Mouse (Mus musculus) heart, embryonic 15.5 days (tissue): Measurements from ENCODE around the gene Pnma1. TPM values are rescaled to one million over a fixed set of nuclear protein-coding genes. Genes with fewer than 3 reads are reported as not detected.
A peak's percentile ranks its signal among the peaks of the same experiment; 100 is the strongest.

Experiments used
- ATAC-seq: fragments of 200-750 bp; cut with Nextera tagmentation; replicated peaks from 2 replicates; pipeline ENCODE4 v1.8.0; 2017; ENCODE audit warnings: low read depth, moderate TSS enrichment; ENCODE audit not compliant: insufficient number of reproducible peaks, insufficient read depth, low FRiP score
- H3K27ac ChIP-seq: fragments of 300-500 bp; sonication (generic); 2 replicates; pipeline ENCODE4 v1.5.1; 2015; ENCODE audit warnings: mild to moderate bottlenecking, inconsistent platforms
- H3K27me3 ChIP-seq: fragments of 300-500 bp; sonication (generic); 2 replicates; pipeline ENCODE4 v1.6.1; 2015; ENCODE audit warnings: inconsistent platforms
- H3K36me3 ChIP-seq: fragments of 300-500 bp; sonication (generic); 2 replicates; pipeline ENCODE4 v1.6.1; 2015; ENCODE audit warnings: mild to moderate bottlenecking, inconsistent platforms
- H3K4me1 ChIP-seq: fragments of 300-500 bp; sonication (generic); replicated peaks from 2 replicates; pipeline ENCODE4 v1.6.1; 2015; ENCODE audit warnings: inconsistent platforms
- H3K4me2 ChIP-seq: fragments of 300-500 bp; sonication (generic); 2 replicates; pipeline ENCODE4 v1.6.1; 2015; ENCODE audit warnings: inconsistent platforms, mild to moderate bottlenecking, moderate library complexity
- H3K4me3 ChIP-seq: fragments of 300-500 bp; sonication (generic); 2 replicates; pipeline ENCODE4 v1.5.1; 2015; ENCODE audit warnings: mild to moderate bottlenecking, inconsistent platforms
- H3K9ac ChIP-seq: fragments of 300-500 bp; sonication (generic); 2 replicates; pipeline ENCODE4 v1.6.1; 2015; ENCODE audit warnings: mild to moderate bottlenecking, inconsistent platforms
- H3K9me3 ChIP-seq: fragments of 300-500 bp; sonication (generic); replicated peaks from 2 replicates; pipeline ENCODE4 v1.6.1; 2016; ENCODE audit warnings: inconsistent platforms
- WGBS: fragments of 180-500 bp; shearing (Covaris S2); methylation state at CpG from one replicate; pipeline ENCODE4 v1.1.7; 2015; ENCODE audit warnings: mixed read lengths; 5-methylcytosine and 5-hydroxymethylcytosine counted together
- polyA plus RNA-seq: library from polyadenylated mRNA; unstranded; fragments of >200 nt; fragmentation: Nextera tagmentation; extraction: Ambion mirVana; gene quantifications from 2 replicates; pipeline ENCODE4 v1.2.1, GENCODE M21; 2015

Gene Pnma1
- polyA plus RNA-seq, 1 experiment from 2014 or later, result 0.42 TPM

DNA sequence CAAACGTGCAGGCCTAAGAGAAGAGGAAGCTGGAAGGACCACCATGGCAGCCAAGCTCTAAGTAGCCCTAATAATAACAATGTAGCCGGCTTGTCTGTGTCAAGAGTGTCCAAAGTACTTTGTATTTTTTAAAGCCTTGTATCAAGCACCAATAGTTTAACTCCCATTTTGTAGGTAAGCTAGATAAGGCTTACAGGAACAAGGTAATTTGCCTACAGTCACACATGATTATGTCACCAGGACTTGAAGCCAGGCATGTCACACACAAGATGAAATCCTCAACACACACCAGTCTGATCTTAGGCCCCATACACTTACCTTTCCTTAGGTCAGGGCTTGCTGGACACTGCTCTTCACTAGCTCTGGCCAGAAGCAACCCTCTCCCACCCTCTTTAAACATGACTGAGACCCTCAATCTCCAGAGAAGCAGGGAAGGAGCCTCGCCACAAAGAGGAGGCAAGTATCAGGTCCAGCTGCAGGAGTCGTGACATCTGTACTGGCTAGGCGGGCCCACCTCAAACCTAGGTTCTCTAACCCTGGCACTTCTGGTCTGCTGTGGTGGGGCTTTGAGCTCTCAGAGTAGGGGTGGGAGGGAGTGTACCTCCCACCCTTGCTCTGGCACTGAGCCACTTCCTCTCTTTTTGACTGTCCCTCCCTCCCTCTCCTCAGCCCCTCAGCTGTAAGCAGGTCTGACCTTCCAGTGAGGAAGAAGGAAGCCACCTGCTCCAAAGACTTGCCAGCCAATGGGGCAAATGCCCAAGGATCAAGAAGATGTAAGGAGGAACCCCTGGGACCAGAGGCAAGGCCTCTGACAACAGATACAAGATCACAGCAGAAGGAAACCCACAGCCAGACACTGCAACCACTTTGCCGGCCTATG, 28.8 kb upstream of the Pnma1 start:
- Histone ChIP-seq H3K4me1 (peaks cover 88% of the 10 kb centered on the region), H3K27me3 (no peaks in the 10 kb centered on the region), H3K4me2 (peak overlapping the region; percentile 79), H3K36me3 (peaks cover 19% of the 10 kb centered on the region), H3K27ac (peak overlapping the region; percentile 94), H3K9me3 (no peaks in the 10 kb centered on the region), H3K9ac (no peak overlapping the region), H3K4me3 (no peak overlapping the region)
- ATAC-seq, result no peak
- WGBS, result 45% methylated on average over 6 of the region's 6 CpGs

GRCm38 (mm10) chr12:84176126-84176769, 28.0 kb upstream of the Pnma1 start:
- no peaks in the 10 kb centered on the region for H3K9me3 ChIP-seq
- 10% methylated on average over 13 of the region's 13 CpGs for WGBS
- peak; percentile 37 for ATAC-seq
- H3K4me1 ChIP-seq, result peaks cover 80% of the 10 kb centered on the region
- H3K4me2 ChIP-seq, result peak overlapping the region; percentile 79
- H3K36me3 ChIP-seq, result peaks cover 28% of the 10 kb centered on the region
- peak overlapping the region; percentile 94 for H3K27ac ChIP-seq
- peak overlapping the region; percentile 52 for H3K4me3 ChIP-seq
- no peaks in the 10 kb centered on the region for H3K27me3 ChIP-seq
- peak overlapping the region; percentile 60 for H3K9ac ChIP-seq

DNA sequence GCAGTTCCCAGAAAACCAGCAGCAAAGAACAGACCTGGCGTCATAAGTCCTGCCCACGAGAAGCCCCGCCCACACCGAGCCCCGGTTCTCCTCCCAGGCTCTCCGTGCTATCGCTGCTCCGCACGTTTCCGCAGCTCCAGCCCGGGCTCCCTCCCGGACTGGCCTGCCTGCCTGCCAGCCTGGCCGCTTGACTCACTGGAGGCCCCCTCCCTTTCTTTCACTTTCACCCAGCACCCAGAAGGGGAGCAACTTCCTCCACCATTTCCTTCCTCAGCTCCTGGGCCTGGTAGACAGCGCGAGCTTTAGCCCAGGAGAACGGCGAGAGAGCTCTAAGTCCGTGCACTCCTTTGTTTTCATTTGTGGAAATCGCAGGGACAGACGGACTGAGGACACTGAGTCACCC, 27.4 kb upstream of the Pnma1 start:
- no peaks in the 10 kb centered on the region for H3K9me3 ChIP-seq
- under 1% methylated on average over 20 of the region's 20 CpGs for WGBS
- ATAC-seq, result peak; percentile 79
- H3K27me3 ChIP-seq, result no peaks in the 10 kb centered on the region
- H3K4me2 ChIP-seq, result peak overlapping the region; percentile 79
- H3K9ac ChIP-seq, result peak overlapping the region; percentile 60
- H3K4me3 ChIP-seq, result peak overlapping the region; percentile 52
- peak overlapping the region; percentile 94 for H3K27ac ChIP-seq
- peaks cover 74% of the 10 kb centered on the region for H3K4me1 ChIP-seq
- H3K36me3 ChIP-seq, result peaks cover 32% of the 10 kb centered on the region

- Histone ChIP-seq H3K4me2 (peak overlapping the region; percentile 79; the same call in 1 of the 2 replicates), H3K36me3 (peaks cover 32% of the 10 kb centered on the region), H3K9me3 (no peaks in the 10 kb centered on the region), H3K4me3 (no peak overlapping the region), H3K9ac (no peak overlapping the region), H3K4me1 (peaks cover 66% of the 10 kb centered on the region), H3K27me3 (no peaks in the 10 kb centered on the region), H3K27ac (peak overlapping the region; percentile 94)
- 66% methylated on average over 6 of the region's 6 CpGs for WGBS
- no peak for ATAC-seq
Observed at GRCm38 (mm10) chr12:84174871-84175270, 26.6 kb upstream of the Pnma1 start.

DNA sequence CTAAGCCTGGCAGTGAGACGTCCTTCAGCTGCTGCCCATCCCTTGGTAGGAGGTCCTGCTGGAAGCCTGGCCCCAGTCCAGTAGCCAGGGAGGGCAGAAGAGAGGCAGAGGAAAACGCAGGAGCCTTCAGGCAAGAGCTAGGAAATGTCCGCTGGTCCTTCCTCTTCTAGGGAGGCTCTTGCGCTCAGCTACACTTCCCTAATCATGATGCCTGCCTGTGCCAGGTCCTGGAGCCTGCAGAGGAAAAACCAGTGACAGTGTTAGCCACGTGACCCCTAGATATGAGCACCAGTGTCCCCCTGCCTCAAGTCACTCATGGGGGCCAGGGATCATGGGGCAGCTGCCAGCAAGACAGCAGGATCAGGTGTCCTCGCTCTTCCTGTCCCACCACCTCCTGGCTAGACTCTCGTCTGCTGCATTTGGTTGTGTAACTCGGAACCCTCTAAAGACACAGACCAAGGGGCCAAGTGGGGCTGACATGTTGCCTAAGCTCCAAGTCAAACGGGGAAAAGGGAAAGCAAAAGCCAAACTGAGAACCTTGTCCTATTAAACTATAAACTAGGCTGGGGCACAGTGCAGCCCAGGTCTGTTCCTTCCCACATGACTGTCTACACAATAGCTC, 26.0 kb upstream of the Pnma1 start:
- H3K27me3 ChIP-seq, result no peaks in the 10 kb centered on the region
- peak overlapping the region; percentile 94 for H3K27ac ChIP-seq
- 57% methylated on average over 9 of the region's 9 CpGs for WGBS
- ATAC-seq, result no peak
- 0 out of 2 replicates have a peak overlapping the region, but pooled peaks have one; percentile 79 for H3K4me2 ChIP-seq
- H3K4me3 ChIP-seq, result no peak overlapping the region
- peaks cover 36% of the 10 kb centered on the region for H3K36me3 ChIP-seq
- H3K9ac ChIP-seq, result no peak overlapping the region
- H3K4me1 ChIP-seq, result peaks cover 61% of the 10 kb centered on the region
- H3K9me3 ChIP-seq, result no peaks in the 10 kb centered on the region

- Histone ChIP-seq H3K9ac (0 out of 2 replicates have a peak overlapping the region, but pooled peaks have one; percentile 2), H3K4me1 (peaks cover 52% of the 10 kb centered on the region)
Observed at GRCm38 (mm10) chr12:84173309-84173915, 25.1 kb upstream of the Pnma1 start.

GRCm38 (mm10) chr12:84172862-84173261, 24.6 kb upstream of the Pnma1 start:
- Histone ChIP-seq H3K4me1 (peaks cover 48% of the 10 kb centered on the region), H3K9me3 (no peaks in the 10 kb centered on the region), H3K27ac (no peak overlapping the region), H3K9ac (no peak overlapping the region), H3K27me3 (no peaks in the 10 kb centered on the region), H3K4me3 (no peak overlapping the region), H3K36me3 (peaks cover 39% of the 10 kb centered on the region), H3K4me2 (no peak overlapping the region)
- ATAC-seq, result no peak
- 90% methylated on average over 17 of the region's 17 CpGs for WGBS

More at GRCm38 (mm10) chr12:84173309-84173915, 25.1 kb upstream of the Pnma1 start:
- peak overlapping the region; percentile 94 for H3K27ac ChIP-seq
- peaks cover 39% of the 10 kb centered on the region for H3K36me3 ChIP-seq
- no peaks in the 10 kb centered on the region for H3K27me3 ChIP-seq
- H3K4me2 ChIP-seq, result no peak overlapping the region
- no peak for ATAC-seq
- 91% methylated on average over 13 of the region's 13 CpGs for WGBS
- no peak overlapping the region for H3K4me3 ChIP-seq
- H3K9me3 ChIP-seq, result no peaks in the 10 kb centered on the region

DNA sequence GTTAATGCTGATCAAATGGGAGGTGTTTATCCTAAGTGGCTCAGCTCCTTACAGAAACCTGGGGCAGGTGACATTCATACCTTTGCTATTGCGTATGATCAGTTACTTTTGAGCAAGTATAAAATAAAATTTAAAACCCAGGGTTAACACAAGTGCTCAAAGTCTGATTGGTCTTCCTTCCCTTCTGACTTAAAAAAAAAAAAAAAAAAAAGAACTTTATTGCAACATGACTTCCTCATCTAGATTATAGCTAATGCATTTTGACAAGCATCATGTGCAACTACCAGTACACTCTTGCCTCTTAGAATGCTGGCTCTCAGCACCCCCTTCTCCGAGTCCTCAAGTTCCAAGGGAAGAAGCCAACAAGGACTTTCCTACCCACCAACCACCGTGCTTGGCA, 23.9 kb upstream of the Pnma1 start:
- H3K27ac ChIP-seq, result no peak overlapping the region
- H3K9ac ChIP-seq, result no peak overlapping the region
- H3K4me3 ChIP-seq, result no peak overlapping the region
- no peak for ATAC-seq
- H3K27me3 ChIP-seq, result no peaks in the 10 kb centered on the region
- 93% methylated on average over 3 of the region's 3 CpGs for WGBS
- peaks cover 39% of the 10 kb centered on the region for H3K36me3 ChIP-seq
- peaks cover 42% of the 10 kb centered on the region for H3K4me1 ChIP-seq
- H3K4me2 ChIP-seq, result no peak overlapping the region
- H3K9me3 ChIP-seq, result no peaks in the 10 kb centered on the region

- ATAC-seq, result no peak
- 84% methylated on average over 10 of the region's 10 CpGs for WGBS
- Histone ChIP-seq H3K4me3 (no peak overlapping the region), H3K9ac (no peak overlapping the region), H3K27ac (no peak overlapping the region), H3K27me3 (no peaks in the 10 kb centered on the region), H3K36me3 (peaks cover 39% of the 10 kb centered on the region), H3K4me2 (no peak overlapping the region), H3K9me3 (no peaks in the 10 kb centered on the region), H3K4me1 (peaks cover 33% of the 10 kb centered on the region)
Observed at GRCm38 (mm10) chr12:84170610-84171009, 22.3 kb upstream of the Pnma1 start.

GRCm38 (mm10) chr12:84165631-84166373, 17.5 kb upstream of the Pnma1 start:
- H3K4me2 ChIP-seq, result no peak overlapping the region
- H3K4me3 ChIP-seq, result no peak overlapping the region
- H3K27ac ChIP-seq, result no peak overlapping the region
- no peaks in the 10 kb centered on the region for H3K27me3 ChIP-seq
- H3K36me3 ChIP-seq, result peaks cover 19% of the 10 kb centered on the region
- no peaks in the 10 kb centered on the region for H3K9me3 ChIP-seq
- peaks cover 21% of the 10 kb centered on the region for H3K4me1 ChIP-seq
- ATAC-seq, result no peak
- 45% methylated on average over 8 of the region's 8 CpGs for WGBS
- no peak overlapping the region for H3K9ac ChIP-seq
